Mouse (Mus musculus): ENCODE data around the gene Gm5039. TPM values are rescaled to one million over a fixed set of nuclear protein-coding genes. Genes with fewer than 3 reads are reported as not detected.
A peak's percentile ranks its signal among the peaks of the same experiment; 100 is the strongest.
"Not testable (repeated sequence)": the region's sequence is repeated elsewhere in the genome, so short reads cannot be mapped to it uniquely, and the experiment has no call there.

Gene Gm5039
- polyA plus RNA-seq, 1 experiment from 2014 or later: not detected

DNA sequence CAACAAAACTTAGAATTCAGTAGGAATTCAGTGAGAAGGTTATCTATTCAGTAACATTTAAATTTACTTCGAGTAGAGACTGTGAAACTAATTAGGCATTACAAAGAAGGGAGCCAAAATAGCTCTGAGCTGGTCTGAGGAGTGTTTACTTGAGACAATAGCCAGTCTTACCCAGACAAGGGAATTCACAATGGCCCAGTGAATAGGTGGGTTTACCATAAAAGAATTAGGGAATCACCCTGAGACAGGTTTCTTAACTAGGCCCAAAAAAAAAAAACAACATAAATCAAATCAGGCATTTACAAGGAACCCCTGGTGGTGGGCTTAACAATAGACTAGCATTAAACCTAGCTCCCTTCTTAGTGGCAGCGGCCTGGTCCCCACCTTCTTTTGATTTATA lies 17.5 kb upstream of the Gm5039 start:
- WGBS: 48% methylated on average over 2 of the region's 2 CpGs
- ATAC-seq (ENCODE audit: low read depth); H3K9ac ChIP-seq (ENCODE audit: low read depth, low read length); H3K4me1 ChIP-seq (ENCODE audit: control insufficient read depth, insufficient read depth, low read length); H3K4me3 ChIP-seq (ENCODE audit: low read depth, low read length); H3K27ac ChIP-seq (replicated peaks; ENCODE audit: low read depth, low read length); DNase-seq (ENCODE audit: low spot score); H3K27me3 ChIP-seq (replicated peaks; ENCODE audit: control insufficient read depth, insufficient read depth, low read length); H3K4me2 ChIP-seq (ENCODE audit: low read depth, low read length); H3K36me3 ChIP-seq (ENCODE audit: control insufficient read depth, insufficient read depth, low read length); H3K9me3 ChIP-seq (ENCODE audit: control insufficient read depth, low read length): not testable (repeated sequence)

DNA sequence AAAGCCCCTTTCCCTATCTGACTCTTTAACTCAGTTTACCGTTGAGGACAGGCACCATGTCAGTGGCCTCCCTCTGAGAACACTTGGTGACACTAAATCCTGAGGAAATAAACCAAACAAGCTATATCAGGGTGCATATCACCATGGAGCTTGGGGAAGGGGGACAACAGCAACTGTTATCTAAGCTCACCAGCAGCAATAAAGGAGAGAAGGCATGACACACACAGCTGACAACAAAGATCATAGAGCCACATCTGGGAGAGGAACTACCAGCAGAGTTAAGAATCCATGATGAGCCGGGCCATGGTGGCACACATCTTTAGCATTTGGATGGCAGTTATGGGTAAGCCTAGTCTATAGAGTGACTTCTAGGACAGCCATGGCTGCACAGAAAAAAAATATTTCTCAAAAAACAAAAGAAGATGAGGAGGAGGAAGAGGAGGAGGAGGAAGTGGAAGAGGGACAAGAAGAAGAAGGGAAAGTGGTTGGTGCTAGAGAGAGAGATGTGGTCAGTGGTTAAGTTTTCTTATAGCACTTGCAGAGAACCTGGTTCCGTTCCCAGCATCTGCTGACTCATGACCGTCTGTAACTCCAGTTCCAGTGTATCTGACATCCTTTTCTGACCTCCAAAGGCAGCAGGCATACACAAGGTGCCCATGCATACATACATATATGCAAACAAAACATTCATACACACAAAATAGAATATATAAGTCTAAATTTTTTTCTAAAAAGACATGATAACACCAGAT lies 13.0 kb upstream of the Gm5039 start:
- ATAC-seq (ENCODE audit: low read depth); H3K4me2 ChIP-seq (ENCODE audit: low read depth, low read length); H3K27me3 ChIP-seq (replicated peaks; ENCODE audit: control insufficient read depth, insufficient read depth, low read length); H3K4me3 ChIP-seq (ENCODE audit: low read depth, low read length); H3K27ac ChIP-seq (replicated peaks; ENCODE audit: low read depth, low read length); H3K9ac ChIP-seq (ENCODE audit: low read depth, low read length); DNase-seq (ENCODE audit: low spot score); H3K36me3 ChIP-seq (ENCODE audit: control insufficient read depth, insufficient read depth, low read length); H3K4me1 ChIP-seq (ENCODE audit: control insufficient read depth, insufficient read depth, low read length); H3K9me3 ChIP-seq (ENCODE audit: control insufficient read depth, low read length): not testable (repeated sequence)
- WGBS: 71% methylated on average over 4 of the region's 4 CpGs

DNA sequence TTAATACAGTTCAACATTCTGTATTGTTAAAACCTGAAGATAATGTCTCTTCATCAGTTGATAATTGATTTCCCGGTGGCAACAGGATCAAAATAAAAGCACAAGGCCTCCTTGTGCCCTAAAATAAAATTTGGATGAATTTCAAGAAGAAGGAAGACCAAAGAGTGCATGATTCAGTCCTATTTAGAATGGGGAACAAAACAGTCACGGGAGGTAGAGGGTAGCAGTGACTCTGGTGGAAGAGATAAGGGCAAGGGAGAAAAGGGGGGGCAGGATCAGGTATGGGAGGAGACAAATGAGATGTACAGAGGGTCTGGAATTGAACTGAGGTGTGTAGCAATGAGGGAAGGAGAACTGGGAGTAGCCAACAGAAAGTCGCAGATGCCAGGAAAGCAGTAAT lies 9.3 kb downstream of the Gm5039 start:
- Histone ChIP-seq H3K4me1 (ENCODE audit: control insufficient read depth, insufficient read depth, low read length) (no peaks in the 10 kb centered on the region), H3K27ac (replicated peaks; ENCODE audit: low read depth, low read length) (no peak overlapping the region), H3K4me2 (ENCODE audit: low read depth, low read length) (no peak overlapping the region), H3K4me3 (ENCODE audit: low read depth, low read length) (no peak overlapping the region), H3K9ac (ENCODE audit: low read depth, low read length) (no peak overlapping the region), H3K36me3 (ENCODE audit: control insufficient read depth, insufficient read depth, low read length) (no peaks in the 10 kb centered on the region), H3K27me3 (replicated peaks; ENCODE audit: control insufficient read depth, insufficient read depth, low read length) (no peaks in the 10 kb centered on the region), H3K9me3 (ENCODE audit: control insufficient read depth, low read length) (no peaks in the 10 kb centered on the region)
- DNase-seq (ENCODE audit: low spot score): no peak
- ATAC-seq (ENCODE audit: low read depth): no peak
- WGBS: 80% methylated on average over 3 of the region's 3 CpGs

DNA sequence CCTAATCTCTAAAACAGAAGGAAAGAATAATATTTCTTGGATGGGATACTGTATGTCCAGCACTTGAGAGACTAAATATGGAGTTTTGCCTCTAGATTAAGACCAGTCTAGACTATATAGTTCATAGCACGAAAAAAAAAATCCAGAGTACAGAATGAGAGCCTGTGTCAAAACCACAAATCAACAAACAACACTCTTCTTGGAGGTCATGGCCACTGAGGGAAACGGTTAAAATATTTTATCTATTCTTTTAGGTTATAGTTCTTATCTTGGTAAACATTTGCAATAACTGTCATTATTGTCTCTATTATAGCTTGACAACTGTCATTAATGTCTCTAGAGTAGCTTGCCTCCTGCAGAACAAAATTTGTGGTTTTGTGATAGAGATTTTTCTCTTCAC lies 26.7 kb downstream of the Gm5039 start:
- H3K27ac ChIP-seq (replicated peaks; ENCODE audit: low read depth, low read length); H3K9me3 ChIP-seq (ENCODE audit: control insufficient read depth, low read length); H3K4me2 ChIP-seq (ENCODE audit: low read depth, low read length); H3K9ac ChIP-seq (ENCODE audit: low read depth, low read length); H3K36me3 ChIP-seq (ENCODE audit: control insufficient read depth, insufficient read depth, low read length); H3K4me1 ChIP-seq (ENCODE audit: control insufficient read depth, insufficient read depth, low read length); H3K27me3 ChIP-seq (replicated peaks; ENCODE audit: control insufficient read depth, insufficient read depth, low read length); H3K4me3 ChIP-seq (ENCODE audit: low read depth, low read length); DNase-seq (ENCODE audit: low spot score); ATAC-seq (ENCODE audit: low read depth): not testable (repeated sequence)
- WGBS: 70% methylated on average over 2 of the region's 2 CpGs

DNA sequence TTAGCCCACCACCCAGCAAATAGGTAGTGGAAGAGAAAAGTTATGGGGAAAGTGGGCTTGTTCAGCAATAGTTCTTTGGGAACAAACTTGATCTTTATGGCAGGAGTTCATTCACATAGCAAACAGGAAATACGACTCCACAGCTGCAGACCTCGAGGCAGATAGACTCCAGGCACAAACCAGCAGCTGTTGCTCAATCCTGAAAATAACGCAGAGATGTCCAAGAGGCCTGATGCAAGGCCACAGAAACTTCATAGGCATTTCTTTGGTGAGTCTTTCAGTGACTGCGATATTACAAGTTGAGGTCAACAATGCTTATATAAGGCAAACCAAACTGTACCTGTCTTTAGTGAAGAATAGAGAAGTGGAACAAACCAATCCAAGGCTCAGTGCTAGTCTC lies 30.7 kb downstream of the Gm5039 start:
- DNase-seq (ENCODE audit: low spot score); ATAC-seq (ENCODE audit: low read depth); H3K27me3 ChIP-seq (replicated peaks; ENCODE audit: control insufficient read depth, insufficient read depth, low read length); H3K27ac ChIP-seq (replicated peaks; ENCODE audit: low read depth, low read length); H3K4me3 ChIP-seq (ENCODE audit: low read depth, low read length); H3K9me3 ChIP-seq (ENCODE audit: control insufficient read depth, low read length); H3K4me2 ChIP-seq (ENCODE audit: low read depth, low read length); H3K36me3 ChIP-seq (ENCODE audit: control insufficient read depth, insufficient read depth, low read length); H3K4me1 ChIP-seq (ENCODE audit: control insufficient read depth, insufficient read depth, low read length); H3K9ac ChIP-seq (ENCODE audit: low read depth, low read length): not testable (repeated sequence)
- WGBS: 53% methylated on average over 4 of the region's 4 CpGs

DNA sequence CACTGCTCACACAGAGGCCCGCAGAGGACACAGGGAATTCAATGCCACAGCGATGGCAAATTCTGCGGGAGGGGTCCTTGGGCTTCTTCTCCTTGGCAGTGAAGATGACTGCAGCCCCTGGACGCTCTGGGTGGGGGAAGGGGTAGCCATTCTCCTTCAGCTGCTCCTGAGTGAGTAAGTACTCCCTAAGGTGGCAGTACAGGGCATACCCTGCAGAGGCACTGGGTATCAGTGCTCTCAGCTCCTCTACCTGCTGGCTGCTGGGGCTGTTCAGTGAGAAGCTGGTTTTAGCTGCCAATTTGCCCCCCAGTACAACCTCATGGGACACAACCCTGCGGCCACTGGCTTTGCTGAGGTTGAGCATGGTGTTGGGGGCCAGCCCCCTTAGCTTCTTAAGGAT lies 38.6 kb downstream of the Gm5039 start:
- H3K27me3 ChIP-seq (replicated peaks; ENCODE audit: control insufficient read depth, insufficient read depth, low read length); DNase-seq (ENCODE audit: low spot score); H3K4me1 ChIP-seq (ENCODE audit: control insufficient read depth, insufficient read depth, low read length); H3K4me2 ChIP-seq (ENCODE audit: low read depth, low read length); H3K36me3 ChIP-seq (ENCODE audit: control insufficient read depth, insufficient read depth, low read length); H3K9ac ChIP-seq (ENCODE audit: low read depth, low read length); H3K4me3 ChIP-seq (ENCODE audit: low read depth, low read length); H3K9me3 ChIP-seq (ENCODE audit: control insufficient read depth, low read length); H3K27ac ChIP-seq (replicated peaks; ENCODE audit: low read depth, low read length): not testable (repeated sequence)
- ATAC-seq (ENCODE audit: low read depth): 0 out of 2 replicates have a peak, but pooled peaks have one; percentile 6
- 87% methylated on average over 3 of the region's 5 CpGs for WGBS

DNA sequence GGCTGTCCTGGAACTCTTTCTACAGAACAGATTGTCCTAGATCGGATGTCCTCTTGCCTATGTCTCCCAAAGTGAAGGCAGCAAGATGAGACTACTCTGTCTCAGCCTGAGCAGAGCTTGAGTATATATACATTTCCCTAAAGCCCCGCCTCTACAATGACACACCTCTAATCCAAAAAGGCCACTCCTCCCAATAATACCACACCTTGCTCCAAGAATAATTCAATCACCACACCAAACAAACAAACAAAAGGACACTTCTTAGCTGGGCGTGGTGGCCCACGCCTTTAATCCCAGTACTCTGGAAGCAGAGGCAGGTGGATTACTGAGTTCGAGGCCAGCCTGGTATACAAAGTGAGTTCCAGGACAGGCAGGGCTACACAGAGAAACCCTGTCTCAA lies 49.4 kb downstream of the Gm5039 start, which contains the start of gene Gm5662:
Gene Gm5662, minus strand, starts transcription at position 101 of the 400 bp plus-strand sequence.
- not testable (repeated sequence) for ATAC-seq (ENCODE audit: low read depth); H3K4me3 ChIP-seq (ENCODE audit: low read depth, low read length); H3K9ac ChIP-seq (ENCODE audit: low read depth, low read length); H3K27me3 ChIP-seq (replicated peaks; ENCODE audit: control insufficient read depth, insufficient read depth, low read length); H3K27ac ChIP-seq (replicated peaks; ENCODE audit: low read depth, low read length); DNase-seq (ENCODE audit: low spot score); H3K36me3 ChIP-seq (ENCODE audit: control insufficient read depth, insufficient read depth, low read length); H3K4me1 ChIP-seq (ENCODE audit: control insufficient read depth, insufficient read depth, low read length); H3K9me3 ChIP-seq (ENCODE audit: control insufficient read depth, low read length); H3K4me2 ChIP-seq (ENCODE audit: low read depth, low read length)
- WGBS: 83% methylated on average over 5 of the region's 5 CpGs

Other genes starting within 250 kb of the Gm5039 start
- gene Gm16368, start 240.3 kb downstream of the Gm5039 start, polyA plus RNA-seq (2014; fragmentation: Nextera tagmentation; extraction: Ambion mirVana): not detected in 2 replicates
- gene Gm10436, start 141.9 kb downstream of the Gm5039 start, polyA plus RNA-seq (2014; fragmentation: Nextera tagmentation; extraction: Ambion mirVana): not detected in 2 replicates
- gene Gm8332, start 73.9 kb downstream of the Gm5039 start, polyA plus RNA-seq (2014; fragmentation: Nextera tagmentation; extraction: Ambion mirVana): not detected in 2 replicates
- gene Gm5662, start 49.5 kb downstream of the Gm5039 start, polyA plus RNA-seq (2014; fragmentation: Nextera tagmentation; extraction: Ambion mirVana): not detected in 2 replicates
- gene Adck1, start 36.5 kb upstream of the Gm5039 start, polyA plus RNA-seq (2014; fragmentation: Nextera tagmentation; extraction: Ambion mirVana): 15.1 and 18.2 TPM in 2 replicates